Mouse (Mus musculus): ENCODE data around the gene Acat2. TPM values are rescaled to one million over a fixed set of nuclear protein-coding genes. Genes with fewer than 3 reads are reported as not detected.
A peak's percentile ranks its signal among the peaks of the same experiment; 100 is the strongest.
"Not testable (repeated sequence)": the region's sequence is repeated elsewhere in the genome, so short reads cannot be mapped to it uniquely, and the experiment has no call there.

Gene Acat2
- polyA plus RNA-seq, 1 experiment from 2014 or later, result 98.2 TPM

DNA sequence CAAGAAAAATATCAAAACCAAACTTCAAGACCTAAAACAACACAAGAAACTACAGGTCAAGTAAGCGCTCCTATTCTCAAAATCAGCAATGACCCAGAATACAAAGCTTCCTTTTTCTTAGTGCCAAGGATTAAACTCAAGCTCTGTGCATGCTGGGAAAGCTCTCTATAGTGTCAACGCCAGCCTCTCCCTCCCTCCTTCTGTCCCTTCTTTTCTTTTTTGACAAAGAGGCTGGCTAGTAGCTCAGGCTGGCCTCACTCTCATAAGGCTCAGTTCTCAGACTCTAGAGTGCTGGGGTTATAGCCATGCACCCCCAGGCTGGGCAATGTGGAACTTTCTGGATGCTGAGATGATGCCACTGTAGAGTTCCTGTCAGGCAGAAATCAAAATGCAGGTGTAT, 22.5 kb downstream of the Acat2 start:
- no peak for DNase-seq
- Histone ChIP-seq H3K4me1 (ENCODE audit: insufficient read depth) (0 out of 2 replicates have a peak, but pooled peaks cover 3% of the 10 kb centered on the region), H3K4me3 (ENCODE audit: low read depth, low read length) (no peak overlapping the region), H3K4me2 (no peak overlapping the region), H3K9me3 (ENCODE audit: low read depth, low read length) (no peaks in the 10 kb centered on the region), H3K27me3 (ENCODE audit: insufficient read depth, low read length) (no peaks in the 10 kb centered on the region), H3K27ac (ENCODE audit: low read depth) (no peak overlapping the region), H3K9ac (no peak overlapping the region), H3K36me3 (ENCODE audit: insufficient read depth) (peaks cover 9% of the 10 kb centered on the region)
- 56% methylated on average over 2 of the region's 2 CpGs for WGBS
- ATAC-seq (ENCODE audit: insufficient read depth), result no peak
- TF ChIP-seq CTCF (IDR thresholded peaks at IDR 0.05; ENCODE audit: low read depth), result no peak

DNA sequence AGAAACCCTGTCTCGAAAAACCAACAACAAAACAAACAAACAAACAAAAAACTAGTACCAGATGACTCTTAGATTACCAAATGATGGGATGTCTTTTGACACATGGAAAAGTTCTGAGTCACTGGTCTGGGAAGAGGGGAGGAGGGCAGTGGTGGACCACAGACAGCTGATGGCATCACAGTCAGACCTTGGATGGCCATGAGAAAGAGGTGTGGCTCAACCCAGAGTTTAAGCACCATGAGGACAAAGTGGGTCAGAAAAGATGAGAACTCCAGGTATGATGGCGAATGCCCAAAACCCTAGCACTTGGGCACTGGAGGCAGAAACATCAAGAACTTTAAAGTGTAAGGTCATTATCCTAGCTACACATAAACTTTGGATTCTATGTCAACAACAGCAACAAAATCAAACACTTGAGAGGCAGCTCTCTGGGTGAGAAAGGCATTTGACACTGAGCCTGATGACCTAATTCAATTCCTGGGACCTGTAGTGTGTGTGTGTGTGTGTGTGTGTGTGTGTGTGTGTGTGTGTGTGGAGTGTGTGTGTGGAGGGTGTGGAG, 23.1 kb downstream of the Acat2 start:
- H3K36me3 ChIP-seq (ENCODE audit: insufficient read depth), result peaks cover 5% of the 10 kb centered on the region; the same call in 1 of the 2 replicates
- H3K27ac ChIP-seq (ENCODE audit: low read depth), result no peak overlapping the region
- 0 out of 2 replicates have a peak, but pooled peaks cover 3% of the 10 kb centered on the region for H3K4me1 ChIP-seq (ENCODE audit: insufficient read depth)
- 64% methylated on average over 2 of the region's 2 CpGs for WGBS
- no peaks in the 10 kb centered on the region for H3K27me3 ChIP-seq (ENCODE audit: insufficient read depth, low read length)
- ATAC-seq (ENCODE audit: insufficient read depth) (no peak), DNase-seq (no peak)
- H3K4me2 ChIP-seq, result no peak overlapping the region
- no peak for TF ChIP-seq CTCF (IDR thresholded peaks at IDR 0.05; ENCODE audit: low read depth)
- H3K4me3 ChIP-seq (ENCODE audit: low read depth, low read length), result no peak overlapping the region
- no peaks in the 10 kb centered on the region for H3K9me3 ChIP-seq (ENCODE audit: low read depth, low read length)
- H3K9ac ChIP-seq, result no peak overlapping the region

DNA sequence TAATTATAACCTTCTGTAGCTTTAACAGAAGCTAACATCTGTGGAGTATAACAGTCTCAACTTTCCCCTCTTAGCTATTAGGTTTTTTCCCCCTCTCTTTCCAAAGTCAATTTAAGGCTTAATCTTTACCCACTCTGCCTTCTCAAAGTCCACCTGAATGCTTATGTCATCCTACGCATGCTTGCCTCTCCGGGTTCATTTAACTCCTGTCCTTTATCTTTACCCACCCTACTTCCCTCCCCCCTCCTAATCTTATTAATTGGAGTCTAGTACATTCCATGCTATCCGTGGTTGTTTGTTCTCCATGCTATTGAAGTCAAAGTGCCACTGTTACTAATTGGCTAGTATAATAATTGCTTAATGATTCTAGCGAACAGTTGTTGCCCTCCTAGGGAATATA, 24.8 kb downstream of the Acat2 start:
- DNase-seq (no peak), ATAC-seq (ENCODE audit: insufficient read depth) (no peak)
- Histone ChIP-seq H3K9ac (no peak overlapping the region), H3K4me1 (ENCODE audit: insufficient read depth) (0 out of 2 replicates have a peak, but pooled peaks cover 3% of the 10 kb centered on the region), H3K4me3 (ENCODE audit: low read depth, low read length) (no peak overlapping the region), H3K36me3 (ENCODE audit: insufficient read depth) (no peaks in the 10 kb centered on the region), H3K27me3 (ENCODE audit: insufficient read depth, low read length) (no peaks in the 10 kb centered on the region), H3K9me3 (ENCODE audit: low read depth, low read length) (no peaks in the 10 kb centered on the region), H3K4me2 (no peak overlapping the region), H3K27ac (ENCODE audit: low read depth) (no peak overlapping the region)
- 62% methylated on average over 4 of the region's 4 CpGs for WGBS
- TF ChIP-seq CTCF (IDR thresholded peaks at IDR 0.05; ENCODE audit: low read depth), result no peak

DNA sequence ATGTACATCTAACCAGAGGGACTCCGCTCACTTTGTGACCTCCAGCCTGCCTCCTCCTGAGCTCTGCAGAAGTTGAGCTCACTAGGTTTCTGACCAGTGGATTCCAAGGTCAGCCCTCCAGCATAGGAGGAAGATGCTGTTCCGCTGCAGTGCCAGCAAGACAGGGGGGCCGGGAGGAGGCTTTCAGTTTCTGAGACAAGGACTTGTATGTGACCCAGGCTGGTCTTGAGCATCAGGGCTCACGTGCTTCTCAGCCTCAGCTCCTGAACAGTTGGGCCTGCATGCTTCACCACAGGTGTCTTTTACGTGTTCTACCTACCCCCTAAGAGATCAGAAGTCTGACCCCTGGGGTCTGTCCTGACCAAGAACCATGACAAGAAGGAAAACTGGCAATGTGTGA, 29.0 kb downstream of the Acat2 start:
- not testable (repeated sequence) for H3K9me3 ChIP-seq (ENCODE audit: low read depth, low read length); H3K4me2 ChIP-seq; H3K27me3 ChIP-seq (ENCODE audit: insufficient read depth, low read length); H3K27ac ChIP-seq (ENCODE audit: low read depth); H3K4me1 ChIP-seq (ENCODE audit: insufficient read depth); H3K36me3 ChIP-seq (ENCODE audit: insufficient read depth); H3K9ac ChIP-seq; ATAC-seq (ENCODE audit: insufficient read depth); DNase-seq; H3K4me3 ChIP-seq (ENCODE audit: low read depth, low read length)
- 85% methylated on average over 5 of the region's 5 CpGs for WGBS

DNA sequence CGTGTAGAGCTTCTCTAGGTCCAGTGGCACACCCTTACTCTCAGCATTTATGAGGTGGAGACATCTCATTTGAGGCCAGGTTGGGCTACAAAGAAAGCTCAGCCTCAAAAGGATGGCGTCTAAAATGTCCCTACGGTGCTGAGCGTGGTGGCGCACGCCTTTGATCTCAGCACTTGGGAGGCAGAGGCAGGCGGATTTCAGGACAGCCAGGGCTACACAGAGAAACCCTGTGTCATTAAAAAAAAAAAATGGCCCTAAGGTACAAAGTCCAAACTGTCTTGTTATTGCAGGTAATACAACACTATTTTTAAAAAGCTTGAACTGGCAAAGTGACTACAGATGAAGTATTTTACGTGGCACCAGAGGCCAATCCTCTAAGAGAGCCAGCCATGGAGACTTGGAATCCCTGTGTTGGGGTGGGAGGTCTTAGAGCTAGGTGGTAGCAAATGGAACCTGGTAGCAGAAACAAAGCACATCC, 34.8 kb downstream of the Acat2 start:
- WGBS, result 86% methylated on average over 8 of the region's 8 CpGs
- Histone ChIP-seq H3K9ac (no peak overlapping the region), H3K4me1 (ENCODE audit: insufficient read depth) (no peaks in the 10 kb centered on the region), H3K9me3 (ENCODE audit: low read depth, low read length) (no peaks in the 10 kb centered on the region), H3K27ac (ENCODE audit: low read depth) (no peak overlapping the region), H3K36me3 (ENCODE audit: insufficient read depth) (peaks cover 63% of the 10 kb centered on the region), H3K4me2 (no peak overlapping the region), H3K27me3 (ENCODE audit: insufficient read depth, low read length) (no peaks in the 10 kb centered on the region), H3K4me3 (ENCODE audit: low read depth, low read length) (no peak overlapping the region)
- no peak for ATAC-seq (ENCODE audit: insufficient read depth)
- TF ChIP-seq CTCF (IDR thresholded peaks at IDR 0.05; ENCODE audit: low read depth), result no peak
- DNase-seq, result peak; percentile 8

DNA sequence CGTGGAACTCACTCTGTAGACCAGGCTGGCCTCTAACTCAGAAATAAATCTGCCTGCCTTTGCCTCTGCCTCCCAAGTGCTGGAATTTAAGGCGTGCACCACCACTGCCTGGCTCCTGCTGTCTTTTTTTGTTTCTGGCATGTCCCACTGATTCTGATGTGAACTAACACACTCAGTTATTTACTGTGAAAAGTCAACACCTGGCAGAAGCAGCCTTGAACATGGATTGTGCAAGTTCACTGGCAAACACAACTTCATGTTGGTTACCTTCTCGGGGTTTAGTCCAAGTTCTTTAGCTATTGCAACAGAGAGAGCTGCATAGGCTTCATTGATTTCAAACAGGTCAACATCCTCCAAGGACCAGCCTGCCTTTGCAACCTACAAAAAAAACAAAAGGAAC, 35.5 kb downstream of the Acat2 start:
- Histone ChIP-seq H3K27me3 (ENCODE audit: insufficient read depth, low read length) (no peaks in the 10 kb centered on the region), H3K4me1 (ENCODE audit: insufficient read depth) (no peaks in the 10 kb centered on the region), H3K27ac (ENCODE audit: low read depth) (no peak overlapping the region), H3K9me3 (ENCODE audit: low read depth, low read length) (no peaks in the 10 kb centered on the region), H3K36me3 (ENCODE audit: insufficient read depth) (peaks cover 70% of the 10 kb centered on the region), H3K9ac (no peak overlapping the region), H3K4me3 (ENCODE audit: low read depth, low read length) (no peak overlapping the region), H3K4me2 (no peak overlapping the region)
- DNase-seq, result no peak
- WGBS, result 88% methylated on average over 3 of the region's 3 CpGs
- no peak for TF ChIP-seq CTCF (IDR thresholded peaks at IDR 0.05; ENCODE audit: low read depth)
- no peak for ATAC-seq (ENCODE audit: insufficient read depth)

DNA sequence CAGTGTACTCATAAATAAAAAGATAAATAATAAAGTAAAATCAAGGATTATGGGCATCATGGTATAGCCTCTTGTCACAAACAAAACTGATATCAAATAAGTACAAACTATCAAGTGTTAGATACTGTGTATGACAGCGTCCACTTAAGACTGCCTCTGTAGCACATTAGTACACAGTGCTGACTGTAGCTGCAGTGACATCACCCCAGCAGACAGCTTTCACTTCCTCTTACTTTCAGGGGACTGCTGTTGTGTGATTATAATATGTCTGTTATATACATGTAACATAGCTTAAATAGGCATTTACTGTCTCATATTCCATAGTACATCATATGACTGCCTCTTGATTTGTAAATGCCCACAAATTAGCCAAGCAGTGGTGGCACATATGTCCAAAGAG, 39.5 kb downstream of the Acat2 start:
- Histone ChIP-seq H3K36me3 (ENCODE audit: insufficient read depth) (peaks cover 75% of the 10 kb centered on the region), H3K4me3 (ENCODE audit: low read depth, low read length) (no peak overlapping the region), H3K4me2 (no peak overlapping the region), H3K9me3 (ENCODE audit: low read depth, low read length) (no peaks in the 10 kb centered on the region), H3K4me1 (ENCODE audit: insufficient read depth) (no peaks in the 10 kb centered on the region; the same call in 1 of the 2 replicates), H3K27me3 (ENCODE audit: insufficient read depth, low read length) (no peaks in the 10 kb centered on the region), H3K27ac (ENCODE audit: low read depth) (no peak overlapping the region), H3K9ac (no peak overlapping the region)
- 89% methylated on average over 1 of the region's 1 CpGs for WGBS
- no peak for TF ChIP-seq CTCF (IDR thresholded peaks at IDR 0.05; ENCODE audit: low read depth)
- ATAC-seq (ENCODE audit: insufficient read depth) (no peak), DNase-seq (no peak)
